Mouse (Mus musculus) heart, adult 11 months (tissue): ENCODE data around the gene 2210408I21Rik.

Experiments
- DNase-seq: peaks from one replicate; pipeline ENCODE4 v3.0.0; 2022

Gene 2210408I21Rik

DNA sequence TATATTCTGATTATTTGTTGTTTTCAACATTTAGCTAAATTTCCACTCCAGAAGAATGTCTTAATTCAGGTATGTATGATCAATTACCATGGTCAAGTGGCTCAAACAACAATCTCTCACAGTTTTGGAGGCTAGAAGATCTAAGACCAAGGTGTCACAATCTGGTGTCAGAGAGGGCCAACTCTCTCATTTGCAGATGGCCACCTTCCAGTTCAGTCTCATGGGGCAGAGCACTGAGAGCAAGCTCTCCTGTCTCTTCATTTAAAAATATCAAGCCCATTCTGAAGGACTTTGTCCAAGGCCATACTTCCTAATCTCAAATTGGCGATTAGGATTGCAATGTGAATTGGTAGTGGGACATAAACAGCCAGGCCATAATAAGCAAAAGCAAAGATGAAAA lies 378.7 kb downstream of the 2210408I21Rik start:
- no peak for DNase-seq

DNA sequence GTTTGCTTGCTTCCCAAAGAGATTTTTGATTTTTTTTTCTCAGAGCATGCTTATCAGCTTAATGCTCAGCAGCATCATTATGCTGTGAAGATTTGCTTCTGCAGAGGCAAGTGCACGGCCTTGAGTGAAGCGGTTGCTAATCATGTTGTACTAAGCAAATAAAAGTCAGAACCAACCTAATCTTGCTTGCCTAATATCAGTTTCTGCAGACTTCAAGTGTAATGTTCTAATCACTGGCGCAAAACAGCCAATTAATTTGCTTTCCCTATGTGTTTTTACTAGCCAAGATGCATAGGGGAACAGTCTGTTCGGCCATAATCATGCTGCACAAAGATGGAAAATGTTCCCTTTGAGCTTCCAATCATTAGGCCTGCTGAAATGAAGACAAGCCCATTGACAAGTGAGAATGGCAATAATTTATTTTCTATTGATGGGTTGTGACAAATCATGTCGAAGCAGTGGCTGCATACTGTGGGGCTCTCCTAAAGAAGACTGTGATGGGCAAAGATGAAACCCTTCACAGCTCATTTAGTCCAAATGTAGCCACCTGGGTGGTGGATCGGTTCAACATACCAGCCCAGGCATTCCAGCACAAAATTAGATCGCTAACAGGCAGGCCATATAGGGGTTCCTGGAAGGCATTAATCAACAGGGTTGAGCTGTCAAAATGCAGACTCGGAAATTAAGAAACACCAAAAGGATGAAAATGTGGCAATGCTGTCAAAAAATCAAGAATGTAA lies 393.8 kb downstream of the 2210408I21Rik start:
- DNase-seq = no peak

DNA sequence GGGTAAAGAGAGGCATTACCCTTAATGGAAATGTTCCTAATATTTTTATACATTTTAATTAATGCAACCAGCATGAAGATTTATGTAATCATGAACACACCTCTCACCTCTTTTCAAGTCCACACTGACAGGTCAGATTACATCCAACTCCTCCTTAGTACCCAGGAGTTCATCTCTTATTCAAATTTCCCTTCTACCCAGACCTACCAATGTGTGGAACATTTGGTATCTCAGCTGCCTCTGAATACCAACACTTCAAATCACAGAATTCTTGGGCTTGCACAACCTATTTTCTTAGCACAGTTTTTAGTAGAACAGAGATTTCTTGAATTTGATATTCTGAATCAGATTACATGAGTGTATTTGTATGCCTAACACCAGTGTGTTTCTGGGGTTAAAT lies 394.4 kb downstream of the 2210408I21Rik start:
- DNase-seq = no peak

DNA sequence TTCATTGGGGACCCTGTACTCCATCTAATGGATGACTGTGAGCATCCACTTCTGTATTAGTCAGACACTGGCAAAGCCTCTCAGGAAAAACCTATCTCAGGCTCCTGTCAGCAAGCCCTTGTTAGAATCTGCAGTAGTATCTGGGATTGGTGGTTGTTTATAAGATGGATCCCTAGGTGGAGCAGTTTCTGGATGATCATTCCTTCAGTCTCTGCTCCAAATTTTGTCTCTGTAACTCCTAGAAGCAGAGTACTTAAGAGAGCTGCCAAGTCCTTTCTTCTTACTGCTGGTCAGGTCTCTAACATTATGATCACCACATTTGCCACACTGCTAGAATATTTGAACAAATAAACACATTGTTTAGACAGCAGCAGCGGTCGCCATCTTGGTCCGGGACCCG lies 402.1 kb downstream of the 2210408I21Rik start:
- DNase-seq = no peak

DNA sequence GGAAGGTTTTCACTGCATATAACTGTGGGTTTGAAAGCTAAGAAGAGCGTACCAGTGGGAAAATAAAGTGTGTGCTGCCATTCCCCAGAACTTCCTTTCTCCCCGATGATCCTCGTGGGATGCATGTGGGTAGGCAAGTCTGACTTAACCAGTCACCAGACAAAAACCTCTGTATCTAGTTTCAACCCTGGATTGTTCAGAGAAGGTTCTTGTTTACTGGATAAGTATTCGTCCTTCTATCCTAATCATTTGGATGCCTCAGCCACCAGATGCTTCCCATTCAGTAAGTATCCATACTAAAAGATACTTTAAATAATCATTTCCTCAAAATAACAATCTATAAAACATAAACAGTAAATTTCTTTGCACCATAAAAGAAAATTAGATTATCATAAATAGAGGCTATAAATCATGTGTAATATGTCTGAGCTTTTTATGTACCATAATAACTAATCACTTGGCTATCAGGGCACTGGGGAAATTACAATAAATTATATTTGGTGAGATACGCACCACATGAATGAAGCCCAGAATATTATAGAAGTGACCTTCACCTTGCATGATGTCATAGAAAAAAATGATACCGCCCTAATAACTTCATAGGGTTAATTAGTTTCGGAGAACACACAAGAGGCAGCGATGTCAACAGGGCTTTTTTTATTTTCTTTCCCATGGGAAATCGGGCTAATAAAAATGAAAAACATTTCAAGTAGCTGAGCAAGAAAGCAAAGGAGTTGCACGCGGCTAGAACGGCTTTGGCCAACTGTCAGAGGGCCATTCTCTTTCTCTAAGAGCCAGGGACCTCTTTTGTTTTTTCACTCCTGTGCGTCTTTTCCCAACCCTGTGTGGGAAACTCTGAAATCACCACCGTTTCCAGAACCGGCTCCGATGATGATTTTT lies 412.4 kb downstream of the 2210408I21Rik start:
- no peak for DNase-seq

DNA sequence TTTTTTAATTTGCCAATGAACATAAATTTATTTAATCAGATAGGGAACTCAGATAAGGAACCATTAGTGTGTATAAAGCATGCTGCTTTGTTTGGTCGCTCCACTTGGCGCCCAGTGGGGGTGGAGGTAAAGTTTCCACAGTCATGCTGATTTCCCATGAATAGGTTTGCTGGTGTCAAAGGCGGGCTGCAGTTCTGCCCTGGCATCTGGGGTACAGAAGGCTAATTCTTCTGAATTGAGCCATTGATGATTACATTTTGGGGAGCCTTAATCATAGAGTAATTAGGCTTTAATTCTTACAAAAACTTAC lies 413.0 kb downstream of the 2210408I21Rik start:
- no peak for DNase-seq

DNA sequence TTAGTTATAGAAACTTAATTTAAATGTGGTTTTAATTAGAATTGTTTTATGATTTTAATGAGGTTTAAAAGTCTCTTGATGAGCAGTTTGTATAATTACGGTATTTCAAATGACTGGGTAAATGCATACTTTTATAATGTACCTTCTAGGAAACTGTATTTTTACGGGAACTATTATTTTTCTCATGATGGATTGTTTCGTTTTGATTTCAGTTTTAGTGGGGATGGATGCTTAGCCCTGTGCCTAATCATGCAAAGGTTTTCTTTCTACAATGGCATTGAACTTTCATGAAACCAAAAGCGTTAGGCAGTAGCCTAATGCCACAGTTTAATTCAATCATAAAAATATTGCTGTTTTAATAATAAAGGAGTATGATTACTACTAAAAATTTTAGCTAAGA lies 413.4 kb downstream of the 2210408I21Rik start:
- no peak for DNase-seq

DNA sequence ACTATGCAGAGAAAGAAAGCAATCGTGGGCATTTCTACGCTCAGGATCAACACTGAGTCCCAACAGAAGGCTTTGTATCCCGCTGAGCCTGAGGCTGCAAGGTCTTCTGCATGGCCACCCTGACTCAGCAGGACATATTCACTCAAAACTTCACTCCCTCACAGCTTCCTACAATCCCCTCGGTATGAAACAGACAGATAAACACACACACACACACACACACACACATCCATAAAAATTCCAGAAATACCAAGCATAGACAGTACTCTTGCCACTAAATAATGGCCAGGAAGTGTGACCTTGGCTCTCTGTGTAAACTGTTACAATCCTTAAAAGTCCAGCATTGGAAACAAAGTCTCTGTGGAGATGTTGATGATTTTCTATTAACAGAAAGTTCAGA lies 458.7 kb downstream of the 2210408I21Rik start:
- DNase-seq = no peak

DNA sequence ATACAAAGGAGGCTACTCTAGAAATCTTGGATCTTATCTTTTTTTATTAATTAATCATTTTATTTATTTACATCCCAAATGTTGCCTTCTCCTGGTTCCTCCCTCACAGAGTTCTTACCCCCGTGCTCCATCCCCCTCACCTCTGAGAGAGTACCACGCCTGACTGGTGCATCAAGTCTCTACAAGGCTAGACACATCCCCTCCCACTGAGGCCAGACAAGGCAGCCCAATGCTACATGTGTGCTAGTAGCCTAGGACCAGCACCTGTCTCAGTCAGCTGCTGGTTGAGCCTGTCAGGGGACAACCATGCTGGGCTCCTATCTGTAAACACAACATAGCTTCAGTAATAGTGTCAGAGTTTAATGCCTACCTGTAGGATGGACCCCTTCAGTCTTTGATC lies 480.0 kb downstream of the 2210408I21Rik start:
- no peak for DNase-seq
